Mouse (Mus musculus): ENCODE measurements around the gene Dpf3.

Gene Dpf3

DNA sequence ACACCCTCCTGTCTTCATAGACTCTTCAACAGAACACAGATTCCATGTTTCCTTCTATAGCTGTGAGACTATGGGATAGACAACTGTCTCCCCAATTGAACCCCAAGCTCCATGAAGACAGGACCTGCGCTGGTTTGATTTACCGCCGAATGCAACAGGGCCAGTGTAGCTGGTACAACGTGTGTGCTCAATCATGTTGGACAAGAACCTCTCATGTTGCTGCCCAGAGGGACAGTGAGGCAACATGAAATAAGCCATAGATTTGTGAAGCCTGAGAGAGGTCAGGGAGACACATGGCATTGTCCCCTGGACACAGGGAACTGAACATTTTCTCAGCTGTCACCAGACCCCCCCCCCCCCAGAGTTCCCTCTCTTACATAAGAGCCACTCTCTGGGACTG, 21.5 kb downstream of the Dpf3 start:
- DNase-seq: no peak

DNA sequence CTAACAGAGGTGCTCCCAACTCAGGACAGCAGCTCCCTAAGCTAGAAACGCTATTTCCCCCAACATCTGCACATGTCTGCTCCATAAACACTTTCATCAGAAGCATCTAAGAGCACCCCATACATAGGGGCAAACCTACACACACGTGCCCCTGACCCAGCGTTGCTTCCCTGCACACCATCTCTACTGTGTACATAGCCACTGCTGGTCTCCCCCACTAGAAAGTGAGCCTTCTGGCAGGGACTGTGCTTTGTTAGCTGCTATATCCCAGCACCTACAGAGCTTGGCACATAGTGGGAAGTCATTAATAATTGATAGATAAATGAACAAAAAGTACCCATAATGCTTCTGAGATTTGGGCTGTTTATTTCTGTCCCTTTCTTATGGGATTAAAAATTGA, 27.2 kb downstream of the Dpf3 start:
- no peak for DNase-seq

DNA sequence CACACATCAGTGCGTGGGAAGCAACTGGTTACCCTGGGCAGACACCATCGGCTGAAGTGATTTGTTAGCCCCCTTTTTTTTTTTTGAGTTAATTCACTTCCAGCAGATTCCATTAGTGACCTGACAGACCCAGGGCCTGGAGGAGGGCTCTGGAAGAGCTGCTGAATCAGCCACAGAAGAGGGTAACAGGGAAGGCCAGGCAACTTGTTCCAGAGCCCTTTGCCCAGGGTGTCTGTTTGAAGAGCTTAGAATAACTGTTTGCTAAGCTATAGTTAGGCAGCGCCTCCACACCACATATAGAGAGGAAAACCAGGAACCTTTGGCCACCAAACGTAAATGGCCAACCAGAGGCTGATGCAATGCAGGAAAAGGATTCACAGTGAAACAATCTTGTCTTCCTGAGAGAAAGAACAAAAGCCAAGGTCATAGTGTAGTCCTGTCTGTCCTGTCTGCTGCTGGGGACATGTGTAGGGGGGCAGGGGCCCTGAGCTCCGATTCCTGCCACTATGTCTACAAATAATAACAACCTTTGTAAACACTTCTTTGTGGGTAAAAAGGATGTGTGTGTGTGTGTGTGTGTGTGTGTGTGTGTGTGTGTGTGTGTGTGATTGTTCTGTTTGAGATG, 32.7 kb downstream of the Dpf3 start:
- no peak for DNase-seq

DNA sequence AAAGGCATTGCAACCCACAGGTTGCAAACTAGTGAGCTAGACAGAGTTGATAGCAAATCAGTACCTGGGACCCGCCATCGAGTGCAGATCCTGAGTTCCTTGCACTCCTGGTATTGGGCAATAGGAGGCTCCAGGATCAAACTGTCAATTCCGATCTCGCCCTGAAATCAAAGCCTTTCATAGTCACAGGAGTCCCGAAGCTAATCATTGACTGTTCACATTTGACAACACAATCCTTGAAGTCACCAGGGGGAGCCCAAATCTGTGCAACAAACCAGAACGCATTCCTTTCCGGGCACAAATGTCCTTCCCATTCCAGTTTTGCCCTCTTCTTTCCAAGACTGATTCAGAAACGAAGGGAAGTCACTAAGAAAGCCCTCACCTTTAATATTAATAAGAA, 35.7 kb downstream of the Dpf3 start:
- DNase-seq: no peak

DNA sequence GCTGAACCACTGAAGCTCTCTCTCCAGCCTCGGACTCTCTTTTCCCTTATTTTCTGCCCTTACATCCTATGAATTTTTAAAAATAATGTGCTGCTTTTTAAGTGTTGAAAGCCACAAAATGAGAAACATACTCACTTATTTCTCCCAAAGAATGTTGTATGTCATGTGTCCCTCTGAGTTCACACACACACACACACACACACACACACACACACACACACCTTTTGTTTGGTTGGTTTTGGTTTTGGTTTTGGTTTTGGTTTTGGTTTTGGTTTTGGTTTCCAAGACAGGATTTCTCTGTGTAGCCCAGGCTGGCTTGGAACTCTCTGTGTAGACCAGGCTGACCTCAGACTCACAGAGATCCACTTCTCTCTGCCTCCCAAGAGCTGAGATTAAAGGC, 37.0 kb downstream of the Dpf3 start:
- DNase-seq: no peak

DNA sequence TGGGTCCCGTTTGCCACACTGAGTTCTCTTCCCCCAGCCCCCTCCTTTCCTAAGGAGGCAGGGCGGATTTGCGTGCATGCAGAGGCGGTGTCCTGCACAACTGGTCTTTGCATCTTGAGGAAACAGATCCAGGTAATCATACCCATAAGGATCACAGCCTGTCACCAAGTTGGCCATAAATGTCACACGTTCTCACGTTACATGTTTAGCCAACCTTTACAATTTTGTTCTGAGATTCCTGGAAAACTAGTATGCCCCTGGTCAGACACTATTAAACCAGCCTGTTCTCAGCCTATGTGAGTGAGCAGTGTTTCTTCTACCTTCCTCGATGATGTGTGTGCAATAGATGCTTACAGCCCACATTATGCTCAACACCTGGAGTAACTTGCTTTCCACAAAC, 38.3 kb downstream of the Dpf3 start:
- no peak for DNase-seq

DNA sequence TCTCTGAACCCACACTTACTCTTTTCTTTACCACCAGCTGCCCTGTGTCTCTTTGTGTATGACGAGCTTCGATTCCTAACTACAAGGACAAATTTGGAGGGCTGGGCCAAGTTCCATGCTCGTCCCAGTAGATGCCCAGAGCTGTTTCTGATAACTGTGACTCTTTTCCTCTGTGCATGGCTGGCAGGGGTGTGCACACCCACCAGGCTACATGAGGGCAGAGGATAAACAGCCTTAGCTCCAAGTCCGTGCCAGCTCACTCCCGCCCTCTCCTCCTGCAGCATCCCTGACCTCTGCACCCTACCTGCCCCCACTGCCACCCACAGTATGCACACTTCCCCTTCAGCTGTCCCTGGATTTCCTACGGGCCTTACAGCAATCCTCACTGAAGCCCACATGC, 41.9 kb downstream of the Dpf3 start:
- no peak for DNase-seq

DNA sequence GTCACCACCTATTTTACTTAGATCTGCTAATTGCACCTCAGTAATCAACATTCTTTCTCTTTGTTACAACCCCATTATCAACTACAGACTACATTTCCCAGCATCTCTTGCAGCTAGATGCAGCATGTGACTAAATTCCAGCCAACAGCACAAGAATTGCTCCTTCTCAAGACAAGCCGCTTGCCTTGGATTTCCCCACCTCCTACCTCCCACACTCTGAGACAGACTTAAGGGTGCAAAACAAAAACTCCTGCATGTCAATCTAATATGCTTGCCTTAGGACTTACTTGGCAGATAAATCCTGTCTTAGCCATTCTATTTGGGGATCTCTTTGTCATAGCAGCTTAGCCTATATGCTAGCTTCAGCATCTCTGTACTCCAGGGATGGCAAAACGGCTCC, 43.1 kb downstream of the Dpf3 start:
- DNase-seq: no peak

DNA sequence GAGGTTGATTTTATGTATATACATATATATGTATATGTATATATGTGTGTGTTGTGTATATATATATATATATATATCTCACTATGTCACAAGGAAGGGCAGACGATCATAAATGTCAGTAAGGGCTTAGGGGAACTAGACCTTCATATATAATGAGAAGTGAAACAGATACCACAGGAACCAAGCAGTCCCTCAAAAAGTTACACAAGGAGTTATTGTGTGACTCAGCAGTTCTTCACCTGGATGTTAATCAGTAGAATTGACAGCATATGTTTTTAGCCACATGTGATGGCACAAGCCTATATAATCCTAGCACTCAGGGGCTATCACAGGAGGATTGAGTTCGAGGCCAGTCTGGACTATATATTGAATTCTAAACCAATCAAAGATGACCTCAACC, 49.5 kb downstream of the Dpf3 start:
- DNase-seq: no peak

DNA sequence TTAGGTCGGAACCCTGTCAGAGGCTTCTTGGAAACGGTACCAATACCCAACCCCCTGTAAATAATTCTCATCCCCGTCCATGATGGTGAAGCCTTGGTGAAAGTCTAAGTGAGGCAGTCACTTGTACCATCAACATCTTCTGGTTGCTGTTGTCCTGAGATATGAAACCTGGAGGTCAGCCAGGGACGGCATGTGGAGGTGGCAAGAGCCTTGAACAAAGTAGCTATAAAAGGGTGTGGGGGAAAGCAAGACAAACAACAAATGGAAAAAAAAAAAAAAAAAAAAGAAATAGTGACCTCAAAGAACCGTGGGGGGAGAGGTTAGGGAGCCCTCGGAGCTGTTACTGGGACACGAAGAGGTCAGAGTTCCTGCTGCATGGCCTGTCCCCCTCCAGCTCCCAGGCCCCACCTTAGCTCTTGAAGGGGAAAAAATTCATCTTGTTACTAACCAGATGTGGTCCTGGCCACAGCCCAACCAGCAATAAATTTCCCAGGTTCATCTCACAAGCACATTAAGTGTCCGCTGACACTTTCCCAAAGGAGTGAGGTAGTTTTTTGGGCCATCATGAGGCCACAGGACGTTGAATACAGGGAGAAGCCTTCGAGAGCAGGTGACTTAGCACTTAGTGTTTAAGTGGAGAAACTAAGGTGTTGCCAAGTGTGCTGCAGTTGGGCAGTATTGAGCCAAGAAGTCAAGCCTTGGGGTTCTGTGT, 53.4 kb downstream of the Dpf3 start:
- DNase-seq: no peak

DNA sequence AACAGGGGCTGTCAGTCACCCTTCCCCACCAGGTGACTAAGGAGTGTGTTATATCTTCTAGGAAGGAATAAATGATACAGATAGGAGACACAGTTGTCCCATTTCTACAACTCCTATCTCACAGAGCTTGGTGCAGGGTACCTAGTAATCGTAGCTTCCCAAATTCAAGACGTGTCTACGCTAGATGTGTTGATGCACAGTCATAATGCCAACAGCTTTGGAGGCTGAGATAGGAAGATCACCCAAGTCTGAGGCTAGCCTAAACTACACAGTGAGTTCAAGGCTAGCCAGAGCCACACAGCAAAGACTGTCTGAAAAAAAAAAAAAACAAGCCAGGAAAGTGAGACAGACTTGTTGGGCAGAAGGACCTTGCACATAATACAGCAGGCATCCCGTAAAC, 54.1 kb downstream of the Dpf3 start:
- no peak for DNase-seq

DNA sequence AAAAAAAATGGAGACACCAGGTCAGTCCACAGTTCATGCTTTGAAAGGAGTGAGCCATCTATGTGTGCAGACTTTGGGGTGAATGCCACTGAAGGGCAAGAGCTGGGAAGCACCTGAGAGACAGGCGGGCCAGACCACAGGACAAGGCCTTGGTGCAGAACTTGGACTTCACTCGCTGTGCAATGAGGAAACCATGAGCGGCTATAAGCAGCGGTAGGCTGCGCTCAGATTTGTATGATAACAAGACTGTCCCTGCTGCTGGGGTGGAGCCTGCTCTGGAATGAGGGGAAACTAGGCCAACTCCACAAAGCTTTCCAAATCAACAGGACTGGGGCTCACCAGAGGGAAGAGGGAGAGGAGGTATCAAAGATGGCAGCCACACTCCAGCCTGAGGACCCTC, 57.3 kb downstream of the Dpf3 start:
- no peak for DNase-seq

DNA sequence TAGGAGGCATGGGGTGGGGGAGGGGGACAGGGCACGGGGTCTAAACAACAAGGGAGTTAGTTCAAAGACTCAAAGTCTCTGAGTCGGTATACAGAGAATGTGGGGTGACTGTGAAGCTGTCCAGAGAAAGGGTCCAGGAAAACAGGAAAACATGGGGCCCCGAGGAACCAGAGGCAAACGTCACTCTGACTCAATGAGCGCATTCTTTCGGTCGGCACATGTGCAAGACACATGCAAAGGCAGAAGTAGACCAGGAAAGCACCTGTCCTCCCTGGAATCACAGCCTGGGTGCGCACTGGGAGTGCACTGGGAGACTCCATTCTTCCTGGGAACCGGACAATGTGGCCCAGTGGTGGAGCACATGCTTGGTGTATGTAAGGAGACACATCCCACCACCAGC, 59.5 kb downstream of the Dpf3 start:
- DNase-seq: no peak

DNA sequence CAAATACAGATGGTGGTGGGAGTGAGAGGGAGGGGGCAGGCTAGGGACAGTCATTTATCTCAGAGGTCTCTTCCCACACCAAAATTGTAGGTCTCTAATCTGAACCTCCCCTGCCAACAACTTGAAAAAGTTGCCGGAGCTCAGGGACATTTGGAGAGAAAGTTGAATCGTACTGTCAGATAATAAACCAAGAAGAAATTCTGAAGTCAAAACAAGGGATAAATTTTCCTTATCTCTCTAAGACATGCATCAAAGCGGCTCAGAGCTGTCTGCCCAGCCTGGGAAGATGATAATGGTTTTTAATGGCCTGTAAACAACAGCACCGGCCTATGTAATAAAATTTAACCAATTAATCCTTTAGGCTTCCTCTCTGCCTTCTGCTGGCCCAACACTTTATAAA, 59.9 kb downstream of the Dpf3 start:
- no peak for DNase-seq

DNA sequence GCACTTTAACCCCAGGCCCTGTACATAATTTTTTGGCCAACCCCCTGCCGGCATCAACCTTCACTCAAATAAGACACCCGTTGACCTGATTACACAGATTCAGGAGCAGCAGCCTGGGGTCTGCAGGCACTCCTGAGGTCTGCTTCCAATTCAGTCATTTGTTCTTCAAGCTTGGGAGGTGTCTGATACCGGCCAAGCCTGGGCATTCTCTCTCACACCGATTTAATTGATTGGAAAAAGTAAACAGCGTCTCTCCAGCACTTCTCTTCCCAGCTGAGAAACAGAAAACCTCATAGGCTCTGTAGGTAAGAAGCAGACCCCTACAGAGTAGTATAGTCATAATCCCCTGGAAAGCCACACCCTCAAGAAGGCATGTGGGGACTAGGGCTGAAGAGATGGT, 61.2 kb downstream of the Dpf3 start:
- no peak for DNase-seq

DNA sequence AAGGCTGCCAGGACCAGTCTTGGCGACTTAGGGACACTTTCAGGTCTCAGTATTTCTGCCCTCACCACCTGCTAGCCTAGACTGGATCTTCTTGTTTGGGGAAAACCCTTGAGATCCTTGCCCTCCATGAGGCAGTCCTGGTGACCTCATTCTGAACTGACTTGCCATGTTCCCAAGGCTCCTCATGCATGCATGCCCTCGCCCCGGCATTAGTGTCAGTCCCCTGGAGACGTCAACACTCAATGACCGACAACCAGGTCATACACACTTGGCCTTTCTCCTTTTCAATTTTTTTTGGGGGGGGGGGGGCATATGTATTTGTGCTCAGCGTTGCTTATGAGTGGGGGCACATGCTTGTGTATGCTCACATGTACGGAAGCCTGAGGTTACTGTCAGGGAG, 61.8 kb downstream of the Dpf3 start:
- DNase-seq: no peak

DNA sequence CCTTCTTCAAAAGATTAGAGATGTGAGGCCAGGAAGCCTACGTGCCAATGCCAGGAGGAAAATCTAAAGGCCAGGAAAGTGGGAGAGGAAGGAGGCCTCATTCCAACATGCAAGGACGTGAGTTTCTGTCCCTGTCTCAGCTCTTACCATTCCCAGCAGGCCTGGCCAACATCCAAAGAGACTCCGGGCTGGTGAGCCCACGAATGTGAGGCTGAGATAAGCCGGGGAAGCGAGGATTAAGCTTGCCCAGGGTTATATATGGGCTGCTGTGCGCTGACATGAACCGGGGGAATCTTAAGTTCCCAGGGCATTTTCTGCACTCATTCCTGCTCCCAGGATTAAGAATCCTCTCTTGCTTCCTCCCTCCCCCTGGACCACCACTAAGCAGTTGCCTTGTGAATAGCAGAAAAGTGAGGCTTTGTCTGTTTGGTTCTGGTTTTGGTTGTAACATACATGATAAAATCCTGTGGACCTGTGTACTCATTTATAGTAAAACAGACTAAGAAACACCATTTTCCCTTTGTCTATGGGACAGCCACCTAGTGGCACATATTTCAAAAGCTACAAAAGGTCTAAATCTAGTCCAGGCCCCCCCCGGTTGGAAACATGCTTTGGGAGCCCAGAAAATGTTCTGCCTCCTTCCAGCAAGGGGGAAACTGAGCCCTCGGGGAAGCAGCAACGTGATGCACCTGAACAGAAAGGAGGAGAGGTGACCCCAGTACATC, 62.6 kb downstream of the Dpf3 start:
- peak; percentile 3 for DNase-seq

DNA sequence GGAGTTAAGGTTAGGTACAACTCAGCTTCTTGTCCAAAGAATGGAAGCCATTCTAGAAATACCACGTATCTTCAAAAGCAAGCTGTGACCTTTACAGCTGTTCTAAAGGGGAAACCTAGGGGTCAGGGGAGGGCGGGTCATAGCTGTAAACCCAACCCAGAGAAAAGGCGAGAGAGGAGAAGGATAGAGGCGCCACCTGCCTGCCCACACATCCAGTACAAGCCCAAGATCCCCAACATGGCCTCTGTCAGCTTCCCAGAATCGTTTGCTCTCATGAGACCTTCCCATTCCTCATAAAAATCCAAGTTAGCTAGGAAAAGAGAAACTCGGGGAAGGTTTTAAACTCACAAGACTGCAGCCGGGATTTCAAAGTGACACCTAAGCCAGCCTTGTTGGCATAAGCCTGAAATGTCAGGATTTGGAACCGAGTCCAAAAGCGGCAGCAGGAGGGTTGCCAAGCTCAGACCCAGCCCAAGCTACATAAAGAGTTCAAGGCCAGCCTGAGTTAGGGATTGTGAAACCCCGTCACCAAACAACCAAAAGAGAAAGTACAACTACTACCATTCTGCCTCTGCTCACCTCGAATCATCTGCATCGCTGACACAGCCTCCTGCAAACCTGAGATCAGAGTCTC, 63.3 kb downstream of the Dpf3 start:
- no peak for DNase-seq

DNA sequence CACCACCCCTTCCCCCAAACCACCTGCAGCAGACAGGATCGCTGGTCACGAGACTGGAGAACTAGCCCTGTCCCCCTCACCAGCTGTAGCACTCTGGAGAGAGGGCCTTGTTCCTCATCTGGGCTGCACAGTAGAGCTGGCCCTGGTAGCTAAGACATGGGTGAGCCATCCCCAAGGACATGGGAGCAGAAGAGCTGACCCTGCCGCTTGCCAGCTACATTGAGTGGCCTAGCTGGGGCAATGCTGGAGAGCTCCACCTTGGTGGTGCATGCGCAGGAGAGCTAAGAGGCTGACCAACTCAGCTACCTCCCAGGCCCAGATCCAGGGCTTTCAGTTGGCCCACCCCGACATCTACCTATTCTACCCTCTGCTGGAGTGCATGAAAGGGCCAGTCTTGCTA, 67.2 kb downstream of the Dpf3 start:
- no peak for DNase-seq

DNA sequence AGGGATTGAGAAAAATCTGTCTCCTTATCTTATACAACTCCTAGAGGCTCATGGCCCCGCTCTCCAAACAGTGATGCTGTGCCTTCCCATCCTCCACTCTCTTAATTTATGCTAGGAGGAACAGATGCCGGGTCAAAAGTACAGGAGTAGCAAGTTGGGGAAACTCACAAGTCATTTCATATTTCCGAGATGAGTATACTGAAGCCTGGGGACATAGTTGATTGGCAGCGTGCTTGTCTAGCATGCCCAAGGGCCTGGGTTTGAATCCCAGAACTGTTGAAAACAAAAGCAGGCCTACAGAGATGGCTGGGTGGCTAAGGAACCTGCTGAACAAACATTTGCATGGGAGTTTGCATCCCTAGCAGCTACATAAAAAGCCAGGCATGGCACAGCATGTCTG, 72.3 kb downstream of the Dpf3 start:
- no peak for DNase-seq

DNA sequence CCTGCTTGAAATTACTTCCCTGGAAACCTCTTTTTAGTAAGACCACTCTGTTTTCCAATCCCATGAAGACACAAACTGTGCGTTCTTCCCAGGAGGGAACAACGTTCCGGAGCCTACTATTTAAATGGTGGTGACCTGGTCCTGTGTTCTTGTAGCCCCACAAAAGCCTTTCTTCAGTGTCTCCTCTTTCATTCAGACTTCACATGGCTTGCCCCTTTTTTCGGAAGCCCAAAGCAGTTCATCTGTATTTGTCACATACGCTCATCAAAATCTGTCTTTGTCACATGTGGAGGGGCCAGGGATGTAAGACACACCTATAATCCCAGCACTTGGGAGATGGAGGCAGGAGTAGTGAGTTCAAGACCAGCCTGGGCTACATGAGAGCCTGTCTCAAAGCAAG, 73.8 kb downstream of the Dpf3 start:
- DNase-seq: no peak

DNA sequence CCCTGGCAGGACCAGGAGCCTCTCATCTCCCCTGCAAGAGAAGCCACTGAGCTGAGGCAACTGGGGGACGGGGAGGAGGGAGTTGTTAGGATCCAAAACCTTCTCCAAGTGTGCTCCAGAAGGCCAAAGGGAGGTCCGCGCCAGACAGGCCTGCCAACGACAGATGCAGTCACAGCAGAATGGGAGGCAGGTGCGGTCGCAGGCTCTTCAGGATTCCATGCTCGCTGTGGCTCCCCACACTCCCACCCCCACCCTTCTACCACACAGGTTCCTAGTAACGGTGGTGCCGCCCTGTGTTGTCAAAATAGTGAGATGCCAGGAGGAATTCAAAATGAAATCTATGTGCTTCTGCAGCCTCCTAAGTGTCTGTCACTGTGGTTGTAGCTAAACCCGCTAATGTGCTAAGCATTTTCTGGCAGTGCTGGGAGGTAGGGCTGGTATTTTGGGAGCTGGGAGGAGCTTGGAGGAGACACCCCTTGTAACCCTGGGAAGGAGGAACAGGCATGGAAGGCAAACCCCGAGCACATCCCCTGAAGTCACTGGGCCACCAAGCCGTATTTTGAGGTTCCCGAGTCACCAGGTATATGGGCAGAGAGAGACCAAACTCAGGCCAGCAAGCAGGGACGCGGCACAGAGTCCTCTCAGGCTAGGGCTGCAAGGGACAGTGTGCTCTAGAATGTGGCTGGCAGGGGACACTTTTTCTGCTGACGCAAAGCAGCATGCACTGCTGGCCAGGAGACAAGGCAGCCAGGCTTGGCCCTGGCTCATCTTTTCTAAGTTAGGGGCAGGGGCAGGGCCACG, 75.6 kb downstream of the Dpf3 start:
- DNase-seq: peak; percentile 6

DNA sequence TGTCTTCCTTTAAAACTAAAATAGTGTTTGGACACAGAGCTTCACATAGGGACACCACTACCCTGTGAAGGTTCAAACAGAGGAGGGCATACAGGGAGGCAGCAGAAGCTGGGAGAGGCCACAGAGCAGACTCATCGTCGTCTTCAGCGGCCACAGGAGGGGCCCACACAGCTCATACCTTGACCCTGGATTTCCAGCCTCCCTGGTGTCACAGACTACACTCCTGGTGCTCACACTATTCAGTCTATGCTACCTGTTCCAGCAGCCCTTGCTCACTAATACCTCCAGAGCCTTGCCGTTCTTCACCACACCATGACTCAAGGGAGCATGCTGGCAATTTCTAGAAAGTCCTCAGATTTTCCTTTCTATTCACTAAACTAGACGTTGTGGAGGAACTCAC, 76.5 kb downstream of the Dpf3 start:
- no peak for DNase-seq
